Mouse (Mus musculus): Measurements from ENCODE around the gene Sfpq. TPM values are rescaled to one million over a fixed set of nuclear protein-coding genes. Genes with fewer than 3 reads are reported as not detected.

Gene Sfpq
- polyA plus RNA-seq, 1 experiment from 2014 or later = 25.5 TPM

DNA sequence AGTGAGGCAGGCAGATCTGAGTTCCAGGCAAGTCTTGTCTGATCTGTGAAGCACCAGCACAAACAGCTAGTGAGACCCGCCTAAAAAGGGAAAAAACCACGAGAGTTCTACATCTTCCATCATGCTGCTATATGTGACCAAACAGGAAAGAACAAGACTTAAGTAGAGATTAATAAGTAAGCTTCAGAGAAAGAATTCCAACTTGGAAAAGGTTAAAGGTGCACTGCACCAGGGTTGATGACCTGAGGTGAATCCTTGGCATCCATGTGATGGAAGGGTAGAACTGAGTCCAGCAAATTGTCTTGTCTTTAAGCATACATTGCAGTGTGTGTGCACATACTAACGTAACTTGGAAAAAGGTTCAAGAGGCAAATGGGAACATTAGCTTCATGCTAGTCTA is 16.0 kb downstream of the Sfpq start:
- no peak for ATAC-seq (ENCODE audit: insufficient read depth)
- Histone ChIP-seq H3K27me3 (no peaks in the 10 kb centered on the region), H3K36me3 (replicated peaks) (peaks cover 95% of the 10 kb centered on the region), H3K4me2 (no peak overlapping the region), H3K27ac (replicated peaks) (no peak overlapping the region), H3K4me3 (replicated peaks) (no peak overlapping the region), H3K4me1 (replicated peaks) (no peaks in the 10 kb centered on the region), H3K9ac (no peak overlapping the region), H3K9me3 (replicated peaks) (no peaks in the 10 kb centered on the region)
- 70% methylated on average over 3 of the region's 3 CpGs for WGBS (ENCODE audit: insufficient replicate concordance)

DNA sequence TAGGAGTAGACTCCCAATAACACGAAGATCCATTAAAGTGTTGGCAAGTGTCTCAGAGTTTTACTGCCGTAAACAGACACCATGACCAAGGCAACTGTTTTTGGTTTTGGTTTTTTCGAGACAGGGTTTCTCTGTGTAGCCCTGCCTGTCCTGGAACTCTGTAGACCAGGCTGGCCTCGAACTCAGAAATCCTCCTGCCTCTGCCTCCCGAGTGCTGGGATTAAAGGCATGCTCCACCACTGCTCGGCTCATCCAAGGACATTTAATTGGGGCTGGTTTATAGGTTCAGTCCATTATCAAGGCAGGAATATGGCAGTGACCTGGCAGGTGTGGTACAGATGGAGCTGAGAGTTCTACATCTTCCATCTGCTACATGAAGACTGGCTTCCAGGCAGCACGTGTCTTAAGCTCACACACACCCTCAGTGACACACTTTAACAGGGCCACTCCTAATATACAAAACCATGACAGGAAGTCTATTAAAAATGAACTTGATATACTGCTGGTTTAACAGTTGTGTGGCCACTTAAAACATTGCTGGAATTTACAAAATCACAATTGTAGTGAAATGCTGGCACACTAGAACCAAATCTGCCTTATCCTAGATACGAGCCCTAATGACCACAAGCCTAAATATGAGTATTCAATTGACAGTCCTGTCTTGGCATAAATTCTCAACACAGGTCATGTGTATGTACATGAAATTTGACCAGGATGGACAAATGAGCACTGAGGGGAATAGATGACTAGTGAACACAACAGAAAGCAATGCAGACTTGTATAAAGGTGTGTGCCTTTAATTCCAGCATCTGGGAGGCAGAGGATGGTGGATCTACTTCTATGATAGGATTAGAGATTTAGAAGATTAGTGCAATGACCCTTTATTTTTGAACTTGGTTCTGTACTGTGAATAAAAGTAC is 17.0 kb downstream of the Sfpq start:
- H3K4me1 ChIP-seq (replicated peaks) = no peaks in the 10 kb centered on the region
- H3K27ac ChIP-seq (replicated peaks) = no peak overlapping the region
- no peaks in the 10 kb centered on the region for H3K9me3 ChIP-seq (replicated peaks)
- H3K9ac ChIP-seq = no peak overlapping the region
- no peak overlapping the region for H3K4me3 ChIP-seq (replicated peaks)
- ATAC-seq (ENCODE audit: insufficient read depth) = peak; percentile 17; the same call in 1 of the 2 replicates
- WGBS (ENCODE audit: insufficient replicate concordance) = 74% methylated on average over 8 of the region's 8 CpGs
- H3K27me3 ChIP-seq = no peaks in the 10 kb centered on the region
- no peak overlapping the region for H3K4me2 ChIP-seq
- peaks cover 94% of the 10 kb centered on the region for H3K36me3 ChIP-seq (replicated peaks)

DNA sequence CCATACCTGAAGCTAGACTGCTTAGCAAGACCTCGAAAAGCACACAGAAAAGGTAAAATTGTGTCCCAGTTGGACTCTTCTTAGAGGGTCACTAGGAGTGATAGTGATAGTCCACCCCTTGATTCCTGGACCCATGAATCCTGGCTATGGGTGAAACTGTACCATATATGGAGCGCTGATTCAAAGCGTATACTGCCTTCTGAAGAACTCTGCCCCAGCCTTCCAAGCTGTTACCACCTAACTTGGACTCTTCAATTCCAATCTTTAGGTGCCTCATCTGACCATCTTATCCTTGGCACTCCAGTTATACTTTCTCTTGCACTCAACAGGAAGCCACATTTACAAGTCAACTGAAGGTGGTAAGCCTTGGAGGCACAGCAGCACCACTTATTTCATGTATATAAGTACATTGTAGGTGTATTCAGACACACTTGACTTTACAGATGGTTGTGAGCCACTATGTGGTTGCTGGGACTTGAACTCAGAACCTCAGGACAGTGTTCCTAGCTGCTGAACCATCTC is 17.8 kb downstream of the Sfpq start:
- H3K27ac ChIP-seq (replicated peaks) = no peak overlapping the region
- H3K36me3 ChIP-seq (replicated peaks) = peaks cover 93% of the 10 kb centered on the region
- no peak overlapping the region for H3K4me2 ChIP-seq
- 83% methylated on average over 3 of the region's 3 CpGs for WGBS (ENCODE audit: insufficient replicate concordance)
- H3K4me3 ChIP-seq (replicated peaks) = no peak overlapping the region
- ATAC-seq (ENCODE audit: insufficient read depth) = peak; percentile 10; the same call in 1 of the 2 replicates
- H3K9me3 ChIP-seq (replicated peaks) = no peaks in the 10 kb centered on the region
- no peaks in the 10 kb centered on the region for H3K27me3 ChIP-seq
- no peak overlapping the region for H3K9ac ChIP-seq
- H3K4me1 ChIP-seq (replicated peaks) = no peaks in the 10 kb centered on the region

DNA sequence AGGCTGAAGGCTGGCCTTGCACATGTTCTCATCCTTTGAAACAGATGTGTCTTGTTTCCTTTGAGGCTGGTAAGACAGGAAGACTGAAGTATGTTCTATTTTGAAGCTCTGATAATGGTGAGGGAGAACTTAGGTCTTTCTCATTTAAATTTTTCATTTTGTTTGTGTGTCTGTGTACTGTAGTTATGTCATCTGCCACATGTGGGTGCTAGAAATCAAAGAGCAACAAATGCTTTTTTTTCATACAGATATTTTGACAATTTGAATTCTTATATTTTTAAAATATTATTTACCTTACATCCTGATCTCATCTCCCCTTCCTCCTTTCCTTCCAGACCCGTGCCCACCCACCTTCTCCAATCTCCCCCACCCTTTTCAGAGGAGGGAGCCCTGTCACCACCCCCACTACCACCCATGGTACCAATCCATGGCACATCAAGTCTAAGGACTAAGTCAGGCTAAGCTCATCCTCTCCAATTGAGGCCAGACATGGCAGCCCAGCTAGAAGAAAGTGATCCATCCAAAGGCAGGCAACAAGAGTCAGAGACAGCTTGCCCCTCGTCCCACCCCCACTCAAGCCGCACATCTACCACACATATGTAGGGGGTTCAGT is 18.9 kb downstream of the Sfpq start:
- Histone ChIP-seq H3K27ac (replicated peaks) (no peak overlapping the region), H3K4me1 (replicated peaks) (no peaks in the 10 kb centered on the region), H3K9ac (no peak overlapping the region), H3K9me3 (replicated peaks) (no peaks in the 10 kb centered on the region), H3K27me3 (no peaks in the 10 kb centered on the region), H3K4me3 (replicated peaks) (no peak overlapping the region), H3K4me2 (no peak overlapping the region), H3K36me3 (replicated peaks) (peaks cover 93% of the 10 kb centered on the region)
- no peak for ATAC-seq (ENCODE audit: insufficient read depth)
- 75% methylated on average over 3 of the region's 3 CpGs for WGBS (ENCODE audit: insufficient replicate concordance)

DNA sequence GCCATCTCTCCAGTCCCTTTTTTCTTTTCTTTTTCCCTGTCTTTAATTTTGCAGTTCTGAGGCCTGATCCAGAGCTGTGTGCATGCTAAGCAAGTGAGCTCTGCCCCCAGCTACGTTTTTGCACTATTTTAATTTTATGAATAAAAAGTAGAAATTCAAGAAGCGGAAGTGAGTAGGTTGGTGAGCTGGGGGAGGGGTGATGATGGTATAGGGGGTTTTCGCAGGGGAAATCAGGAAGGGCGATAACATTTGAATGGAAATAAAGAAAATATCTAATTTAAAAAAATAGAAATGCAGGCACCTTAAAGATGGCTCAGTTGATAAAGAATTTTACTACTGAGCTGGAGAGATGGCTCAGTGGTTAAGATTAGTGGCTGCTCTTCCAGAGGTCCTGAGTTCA is 22.4 kb downstream of the Sfpq start:
- Histone ChIP-seq H3K4me1 (replicated peaks) (no peaks in the 10 kb centered on the region), H3K9me3 (replicated peaks) (no peaks in the 10 kb centered on the region), H3K4me2 (no peak overlapping the region), H3K27me3 (no peaks in the 10 kb centered on the region), H3K36me3 (replicated peaks) (peaks cover 88% of the 10 kb centered on the region), H3K9ac (no peak overlapping the region), H3K4me3 (replicated peaks) (no peak overlapping the region), H3K27ac (replicated peaks) (no peak overlapping the region)
- no peak for ATAC-seq (ENCODE audit: insufficient read depth)
- 67% methylated on average over 4 of the region's 4 CpGs for WGBS (ENCODE audit: insufficient replicate concordance)

DNA sequence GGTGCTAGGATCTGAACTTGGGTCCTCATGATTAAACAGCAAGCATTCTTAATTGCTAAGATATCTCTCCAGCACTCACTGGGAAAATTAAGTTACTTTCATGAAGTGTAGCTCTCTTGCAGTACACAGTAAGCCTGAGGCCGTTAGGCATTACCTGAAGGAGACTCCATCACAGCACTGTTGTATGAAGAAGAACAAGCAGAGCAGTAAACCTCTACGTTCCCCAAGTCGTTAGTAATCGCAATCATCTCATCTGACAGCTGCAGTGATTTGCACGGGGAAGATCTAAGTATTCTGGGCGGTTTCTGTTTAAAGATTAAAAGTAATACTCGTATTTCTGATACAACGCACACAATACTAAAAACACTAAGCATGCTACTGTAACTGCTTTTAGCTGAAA is 30.0 kb downstream of the Sfpq start:
- Histone ChIP-seq H3K36me3 (replicated peaks) (peaks cover 70% of the 10 kb centered on the region), H3K4me3 (replicated peaks) (no peak overlapping the region), H3K27me3 (no peaks in the 10 kb centered on the region), H3K4me2 (no peak overlapping the region), H3K9ac (no peak overlapping the region), H3K27ac (replicated peaks) (no peak overlapping the region), H3K9me3 (replicated peaks) (no peaks in the 10 kb centered on the region), H3K4me1 (replicated peaks) (no peaks in the 10 kb centered on the region)
- 76% methylated on average over 8 of the region's 8 CpGs for WGBS (ENCODE audit: insufficient replicate concordance)
- no peak for ATAC-seq (ENCODE audit: insufficient read depth)

DNA sequence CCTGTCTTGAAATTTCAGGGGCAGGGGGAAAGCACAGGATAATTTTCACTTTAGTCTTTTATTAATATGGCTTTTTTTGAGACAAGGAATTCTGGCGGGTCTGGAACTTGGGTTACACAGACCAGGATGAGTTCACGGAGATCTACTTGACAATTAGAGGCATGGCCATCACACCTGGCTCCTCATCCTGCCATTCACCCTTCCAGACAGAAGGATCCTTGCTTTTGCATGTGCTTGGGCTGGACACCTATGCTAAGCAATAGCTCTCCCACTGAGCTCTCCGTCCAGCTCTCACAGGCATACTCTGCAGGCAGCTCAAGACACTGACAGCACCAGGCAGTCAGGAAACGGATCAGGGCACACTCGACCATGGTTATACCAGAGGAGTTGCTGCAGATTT is 31.9 kb downstream of the Sfpq start:
- 77% methylated on average over 5 of the region's 5 CpGs for WGBS (ENCODE audit: insufficient replicate concordance)
- no peak overlapping the region for H3K4me3 ChIP-seq (replicated peaks)
- no peak overlapping the region for H3K9ac ChIP-seq
- H3K4me1 ChIP-seq (replicated peaks) = no peaks in the 10 kb centered on the region
- no peak overlapping the region for H3K4me2 ChIP-seq
- no peak for ATAC-seq (ENCODE audit: insufficient read depth)
- no peaks in the 10 kb centered on the region for H3K27me3 ChIP-seq
- no peak overlapping the region for H3K27ac ChIP-seq (replicated peaks)
- H3K9me3 ChIP-seq (replicated peaks) = no peaks in the 10 kb centered on the region
- H3K36me3 ChIP-seq (replicated peaks) = peaks cover 68% of the 10 kb centered on the region

DNA sequence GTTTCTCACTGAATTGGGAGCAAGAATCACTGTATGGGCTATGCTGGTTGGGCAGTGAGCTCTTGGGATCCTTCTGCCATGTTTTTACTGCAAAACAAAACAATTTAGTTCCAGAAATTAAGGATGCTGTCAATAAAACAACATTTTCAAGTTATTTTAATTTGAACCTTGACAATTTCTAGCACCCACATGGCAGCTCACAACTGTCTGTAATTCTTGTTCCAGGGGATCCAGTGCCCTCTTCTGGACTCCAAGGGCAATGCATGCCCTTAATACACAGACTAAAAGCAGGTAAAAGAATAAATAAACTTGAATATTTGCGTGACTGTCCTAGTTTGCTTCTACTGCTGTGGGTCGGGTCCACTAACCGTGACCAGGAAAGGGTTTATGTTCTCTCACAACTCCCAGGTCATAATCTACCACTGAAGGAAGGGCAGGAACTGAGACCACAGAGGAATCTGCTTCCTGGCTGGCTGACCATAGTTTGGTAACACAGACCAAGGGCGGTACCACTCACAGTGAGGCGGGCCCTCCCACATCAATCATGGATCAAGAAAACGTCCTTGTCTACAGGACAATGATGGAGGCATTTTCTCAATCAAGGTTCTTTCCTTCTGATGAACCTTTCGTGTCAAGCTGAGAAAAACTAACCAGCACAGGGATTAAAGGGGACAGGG is 33.5 kb downstream of the Sfpq start:
- Histone ChIP-seq H3K27me3 (no peaks in the 10 kb centered on the region), H3K4me3 (replicated peaks) (no peak overlapping the region), H3K4me2 (no peak overlapping the region), H3K4me1 (replicated peaks) (0 out of 2 replicates have a peak, but pooled peaks cover 3% of the 10 kb centered on the region), H3K36me3 (replicated peaks) (peaks cover 66% of the 10 kb centered on the region), H3K27ac (replicated peaks) (no peak overlapping the region), H3K9me3 (replicated peaks) (no peaks in the 10 kb centered on the region), H3K9ac (no peak overlapping the region)
- no peak for ATAC-seq (ENCODE audit: insufficient read depth)
- 55% methylated on average over 7 of the region's 7 CpGs for WGBS (ENCODE audit: insufficient replicate concordance)

DNA sequence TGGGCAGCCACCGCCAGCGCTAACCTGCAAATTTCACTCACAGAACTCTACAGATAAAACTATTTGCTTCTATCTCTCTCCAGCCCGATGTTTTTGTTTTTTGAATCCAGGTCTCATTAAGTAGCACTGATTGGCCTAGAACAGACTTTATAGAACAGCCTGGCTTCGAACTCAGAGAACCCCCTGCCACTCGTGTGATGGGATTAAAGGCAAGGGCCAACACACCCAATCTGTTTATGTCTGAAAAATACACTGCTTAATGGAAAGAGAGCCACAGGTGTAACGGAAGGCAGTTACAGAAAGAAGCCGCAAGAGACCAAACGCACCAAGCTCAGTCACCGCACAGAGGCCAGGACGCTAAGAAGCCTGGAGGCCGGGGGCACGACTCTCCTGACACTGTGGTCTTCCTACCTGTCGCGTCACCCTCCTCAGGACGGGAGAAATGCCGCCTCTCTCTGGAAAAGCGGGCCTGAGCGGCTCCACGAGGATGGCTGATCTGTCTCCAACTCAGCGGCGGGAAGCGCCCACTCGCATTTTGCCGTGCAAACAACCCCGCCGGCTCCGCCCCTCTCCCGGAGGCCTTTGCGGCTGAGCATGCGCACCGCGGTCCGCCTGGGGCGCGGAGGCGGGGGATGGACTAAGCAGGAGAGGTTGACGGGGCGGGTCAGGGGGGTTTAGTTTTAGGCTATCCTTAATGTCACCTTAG is 39.6 kb downstream of the Sfpq start, which contains the start of gene Zmym1:
Zmym1 (minus strand) TSS at position 568 of the 706 bp plus-strand sequence.
- peaks cover 17% of the 10 kb centered on the region for H3K4me1 ChIP-seq (replicated peaks)
- H3K4me3 ChIP-seq (replicated peaks) = peak within 1 kb of the TSS; percentile 80
- no peaks in the 10 kb centered on the region for H3K9me3 ChIP-seq (replicated peaks)
- ATAC-seq (ENCODE audit: insufficient read depth) = peak; percentile 95
- H3K4me2 ChIP-seq = peak within 1 kb of the TSS; percentile 70
- no peaks in the 10 kb centered on the region for H3K27me3 ChIP-seq
- H3K9ac ChIP-seq = peak within 1 kb of the TSS; percentile 76
- WGBS (ENCODE audit: insufficient replicate concordance) = under 1% methylated on average over 38 of the region's 38 CpGs
- peaks cover 28% of the 10 kb centered on the region for H3K36me3 ChIP-seq (replicated peaks)
- H3K27ac ChIP-seq (replicated peaks) = peak within 1 kb of the TSS; percentile 81

DNA sequence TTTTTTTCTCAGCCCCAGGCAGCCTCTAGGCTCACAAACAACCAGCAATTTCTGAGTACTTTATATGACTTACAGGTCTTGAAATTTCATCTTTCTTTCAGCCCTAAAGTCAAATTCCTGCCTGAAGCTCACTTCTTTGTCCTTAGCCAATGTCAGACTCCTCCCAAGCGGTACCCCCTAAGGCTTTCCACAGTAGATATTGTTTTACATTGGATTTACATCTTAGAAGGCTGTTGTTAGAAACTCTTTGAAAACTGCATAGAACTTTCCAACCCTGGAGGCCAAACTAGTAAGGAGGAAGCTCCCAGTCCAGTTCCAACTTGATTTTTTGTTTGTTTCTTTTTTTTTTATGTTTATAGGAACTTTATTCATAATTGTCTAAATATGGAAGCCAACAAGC is 42.9 kb downstream of the Sfpq start:
- H3K9me3 ChIP-seq (replicated peaks) = no peaks in the 10 kb centered on the region
- no peak overlapping the region for H3K4me3 ChIP-seq (replicated peaks)
- peaks cover 17% of the 10 kb centered on the region for H3K4me1 ChIP-seq (replicated peaks)
- 0 out of 2 replicates have a peak, but pooled peaks cover 4% of the 10 kb centered on the region for H3K36me3 ChIP-seq (replicated peaks)
- no peaks in the 10 kb centered on the region for H3K27me3 ChIP-seq
- H3K27ac ChIP-seq (replicated peaks) = no peak overlapping the region
- H3K9ac ChIP-seq = no peak overlapping the region
- no peak overlapping the region for H3K4me2 ChIP-seq
- 45% methylated on average over 1 of the region's 1 CpGs for WGBS (ENCODE audit: insufficient replicate concordance)
- no peak for ATAC-seq (ENCODE audit: insufficient read depth)

All from liver, embryonic 15.5 days (tissue).